Mouse (Mus musculus) forebrain, embryonic 14.5 days (tissue): ENCODE measurements around the gene Gm765. TPM values are rescaled to one million over a fixed set of nuclear protein-coding genes. Genes with fewer than 3 reads are reported as not detected.

Experiments
- ATAC-seq: fragments of 200-750 bp; cut with Nextera tagmentation; 2 replicates; pipeline ENCODE4 v1.8.0; 2017; ENCODE audit warnings: mild to moderate bottlenecking, moderate library complexity
- DNase-seq: peaks from one replicate; pipeline ENCODE4 v3.0.0-alpha.2; 2015; ENCODE audit warnings: low spot score
- H3K27ac ChIP-seq: fragments of 300-500 bp; sonication (generic); 2 replicates; pipeline ENCODE4 v1.5.1; 2014; ENCODE audit warnings: low read depth, mild to moderate bottlenecking, control low read depth, low read length, moderate library complexity
- H3K27me3 ChIP-seq: fragments of 300-500 bp; sonication (generic); replicated peaks from 2 replicates; pipeline ENCODE4 v1.6.1; 2014; ENCODE audit warnings: low read length, control low read depth, mixed read lengths; ENCODE audit not compliant: control insufficient read depth, insufficient read depth
- H3K36me3 ChIP-seq: fragments of 300-500 bp; sonication (generic); 2 replicates; pipeline ENCODE4 v1.6.1; 2014; ENCODE audit warnings: low read length, control low read depth; ENCODE audit not compliant: control insufficient read depth, insufficient read depth
- H3K4me1 ChIP-seq: fragments of 300-500 bp; sonication (generic); 2 replicates; pipeline ENCODE4 v1.6.1; 2014; ENCODE audit warnings: antibody characterized with exemption, low read length, control low read depth; ENCODE audit not compliant: control insufficient read depth, insufficient read depth
- H3K4me2 ChIP-seq: fragments of 300-500 bp; sonication (generic); 2 replicates; pipeline ENCODE4 v1.6.1; 2014; ENCODE audit warnings: mild to moderate bottlenecking, control low read depth, low read length
- H3K4me3 ChIP-seq: fragments of 300-500 bp; sonication (generic); 2 replicates; pipeline ENCODE4 v1.5.1; 2014; ENCODE audit warnings: low read depth, low read length, control low read depth
- H3K9ac ChIP-seq: fragments of 300-500 bp; sonication (generic); 2 replicates; pipeline ENCODE4 v1.6.1; 2014; ENCODE audit warnings: mild to moderate bottlenecking, low read length, control low read depth, moderate library complexity
- H3K9me3 ChIP-seq: fragments of 300-500 bp; sonication (generic); replicated peaks from 2 replicates; pipeline ENCODE4 v1.6.1; 2016; ENCODE audit warnings: low read length, control low read depth, mixed read lengths; ENCODE audit not compliant: control insufficient read depth
- WGBS: fragments of 180-500 bp; shearing (Covaris S2); extraction: QIAGEN DNeasy Blood & Tissue Kit; methylation state at CpG from one replicate; pipeline ENCODE4 v1.1.7; 2014; 5-methylcytosine and 5-hydroxymethylcytosine counted together
- polyA plus RNA-seq: library from polyadenylated mRNA; unstranded; fragments of >200 nt; fragmentation: Nextera tagmentation; extraction: Ambion mirVana; gene quantifications from 2 replicates; pipeline ENCODE4 v1.2.1, GENCODE M21; 2014

Gene Gm765
- polyA plus RNA-seq, 1 experiment from 2014 or later: not detected

DNA sequence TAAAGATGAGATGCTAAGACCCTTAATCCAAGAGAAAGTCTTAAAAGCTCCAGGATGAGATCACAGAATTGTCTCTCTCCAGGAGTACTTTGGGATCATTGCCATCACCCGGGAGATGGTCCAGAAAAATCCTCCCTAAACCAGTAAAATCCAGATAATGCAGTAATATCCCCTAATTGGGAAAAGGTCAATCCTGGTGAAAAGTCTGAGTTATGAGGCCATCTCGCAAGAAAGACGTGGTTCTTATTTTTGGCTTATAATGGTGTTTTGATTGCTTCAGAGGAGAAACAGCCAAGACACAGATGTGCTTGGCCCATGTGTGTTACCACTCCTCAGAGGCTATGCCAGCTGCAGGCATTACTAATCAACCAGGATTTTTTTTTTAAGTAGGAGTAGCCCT lies 34.9 kb downstream of the Gm765 start:
- 74% methylated on average over 3 of the region's 3 CpGs for WGBS
- no peak for ATAC-seq

DNA sequence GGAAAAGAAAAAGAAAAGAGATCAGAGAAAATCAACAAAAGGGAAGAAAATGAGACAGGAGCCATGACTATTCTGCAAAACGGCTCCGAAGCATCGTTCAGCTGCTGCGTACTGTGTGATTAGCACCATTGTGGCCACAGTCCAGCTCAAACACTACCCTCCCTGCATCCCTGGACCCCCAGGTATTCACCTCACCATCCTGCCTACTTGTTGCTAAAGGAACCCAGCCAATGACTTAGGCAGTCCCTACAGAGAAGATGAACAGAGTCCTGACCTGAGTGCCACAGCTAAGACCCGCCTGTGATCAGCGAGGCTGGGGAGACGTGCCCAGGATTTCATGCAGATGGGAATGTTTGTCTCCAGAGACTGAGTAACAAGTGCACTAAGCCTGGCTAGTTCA lies 35.4 kb downstream of the Gm765 start:
- DNase-seq (no peak), ATAC-seq (no peak)
- Histone ChIP-seq H3K9me3 (no peaks in the 10 kb centered on the region), H3K4me3 (no peak overlapping the region), H3K9ac (no peak overlapping the region), H3K27me3 (no peaks in the 10 kb centered on the region), H3K4me2 (no peak overlapping the region), H3K4me1 (no peaks in the 10 kb centered on the region), H3K36me3 (no peaks in the 10 kb centered on the region), H3K27ac (no peak overlapping the region)
- WGBS: 82% methylated on average over 7 of the region's 7 CpGs

More for the DNA sequence above, 34.9 kb downstream of the Gm765 start:
- DNase-seq: no peak
- no peaks in the 10 kb centered on the region for H3K27me3 ChIP-seq
- H3K9me3 ChIP-seq: no peaks in the 10 kb centered on the region
- H3K36me3 ChIP-seq: no peaks in the 10 kb centered on the region
- H3K4me2 ChIP-seq: no peak overlapping the region
- H3K9ac ChIP-seq: no peak overlapping the region
- no peaks in the 10 kb centered on the region for H3K4me1 ChIP-seq
- H3K27ac ChIP-seq: no peak overlapping the region
- H3K4me3 ChIP-seq: no peak overlapping the region

DNA sequence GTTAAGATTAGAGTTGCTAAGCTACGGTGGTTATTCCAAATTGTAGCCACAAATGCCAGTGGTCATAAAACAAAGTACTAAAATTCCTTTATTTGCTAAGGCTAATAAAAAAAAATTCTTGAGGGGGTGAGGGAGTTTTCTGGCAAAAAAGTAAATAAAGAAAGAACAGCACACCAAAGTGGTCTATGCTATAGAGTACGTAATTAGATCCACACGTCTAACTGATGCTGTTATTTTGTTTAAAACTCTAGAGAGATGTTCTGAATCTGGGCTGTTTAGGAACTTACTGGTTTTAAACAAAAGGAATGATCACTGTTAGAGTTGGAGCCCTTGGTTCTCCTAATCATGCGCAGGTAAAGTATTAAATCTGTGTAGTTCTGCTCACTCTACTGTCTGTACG lies 50.5 kb downstream of the Gm765 start:
- Histone ChIP-seq H3K4me1 (no peaks in the 10 kb centered on the region), H3K9ac (no peak overlapping the region), H3K9me3 (no peaks in the 10 kb centered on the region), H3K4me3 (no peak overlapping the region), H3K27me3 (no peaks in the 10 kb centered on the region), H3K4me2 (no peak overlapping the region), H3K36me3 (no peaks in the 10 kb centered on the region), H3K27ac (no peak overlapping the region)
- DNase-seq (no peak), ATAC-seq (no peak)
- WGBS: 90% methylated on average over 5 of the region's 5 CpGs

DNA sequence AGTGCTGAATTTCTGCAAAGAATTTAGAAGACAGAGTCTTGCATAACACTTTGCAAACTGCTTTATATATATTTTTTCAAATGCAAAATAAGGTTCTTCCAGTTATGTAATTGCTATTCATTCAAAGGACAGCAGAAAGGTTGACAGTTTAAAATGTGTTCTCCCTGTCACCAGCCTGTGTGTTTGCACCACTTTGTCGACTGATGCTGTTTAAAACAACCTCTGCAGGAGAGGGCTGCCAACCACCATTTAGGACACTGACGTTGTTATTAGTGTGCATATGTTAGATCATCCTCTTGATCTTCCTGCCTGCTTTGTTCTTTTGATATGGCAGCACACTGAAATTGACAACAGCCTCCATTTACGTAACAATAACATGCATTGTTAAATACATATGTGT lies 54.2 kb downstream of the Gm765 start:
- 35% methylated on average over 3 of the region's 3 CpGs for WGBS
- Histone ChIP-seq H3K36me3 (no peaks in the 10 kb centered on the region), H3K9me3 (no peaks in the 10 kb centered on the region), H3K27ac (no peak overlapping the region), H3K9ac (no peak overlapping the region), H3K27me3 (no peaks in the 10 kb centered on the region), H3K4me1 (no peaks in the 10 kb centered on the region), H3K4me3 (no peak overlapping the region), H3K4me2 (no peak overlapping the region)
- no peak for ATAC-seq
- peak; percentile 30 for DNase-seq

DNA sequence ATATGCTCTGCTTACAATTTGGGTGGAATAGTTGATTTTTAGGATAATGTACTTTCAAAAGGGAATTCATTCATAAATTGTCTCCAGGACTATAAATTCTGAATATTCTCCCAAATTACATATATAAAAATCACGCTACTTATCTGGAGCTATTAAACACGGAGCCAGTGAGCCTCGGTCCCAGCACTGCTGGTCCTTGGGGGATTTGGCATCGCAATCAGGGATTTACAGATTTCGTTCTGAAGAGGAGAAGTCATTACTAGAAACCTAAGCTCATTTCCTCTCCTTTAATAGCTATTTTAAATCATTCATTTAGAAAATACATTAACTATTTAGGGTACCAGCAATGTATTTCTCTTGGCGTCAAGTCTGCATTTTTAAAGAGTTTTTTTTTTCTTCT lies 55.0 kb downstream of the Gm765 start:
- no peak overlapping the region for H3K4me3 ChIP-seq
- no peaks in the 10 kb centered on the region for H3K36me3 ChIP-seq
- H3K4me2 ChIP-seq: no peak overlapping the region
- H3K27ac ChIP-seq: no peak overlapping the region
- no peaks in the 10 kb centered on the region for H3K9me3 ChIP-seq
- DNase-seq (peak; percentile 19), ATAC-seq (no peak)
- no peaks in the 10 kb centered on the region for H3K27me3 ChIP-seq
- 45% methylated on average over 6 of the region's 6 CpGs for WGBS
- no peaks in the 10 kb centered on the region for H3K4me1 ChIP-seq
- no peak overlapping the region for H3K9ac ChIP-seq

DNA sequence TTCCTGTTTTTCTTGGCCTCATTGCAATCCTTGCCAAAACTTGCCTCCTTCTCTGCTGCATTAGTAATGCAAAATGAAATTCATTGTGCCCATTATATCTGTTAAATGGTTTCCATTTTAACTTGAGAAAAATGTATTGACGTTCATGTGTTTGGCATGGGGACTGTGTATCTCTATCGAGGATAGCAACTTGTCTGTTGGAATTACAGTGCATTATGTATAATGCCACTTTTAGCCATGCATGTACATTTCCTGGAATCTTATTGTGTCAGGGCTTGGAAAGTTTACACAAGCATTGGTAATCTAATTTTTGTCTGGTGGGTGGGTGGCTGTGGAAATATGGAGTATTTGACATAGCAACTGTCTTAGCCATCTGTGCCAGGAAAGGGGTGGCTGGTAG lies 57.4 kb downstream of the Gm765 start:
- WGBS: 73% methylated on average over 2 of the region's 2 CpGs
- no peak for ATAC-seq

DNA sequence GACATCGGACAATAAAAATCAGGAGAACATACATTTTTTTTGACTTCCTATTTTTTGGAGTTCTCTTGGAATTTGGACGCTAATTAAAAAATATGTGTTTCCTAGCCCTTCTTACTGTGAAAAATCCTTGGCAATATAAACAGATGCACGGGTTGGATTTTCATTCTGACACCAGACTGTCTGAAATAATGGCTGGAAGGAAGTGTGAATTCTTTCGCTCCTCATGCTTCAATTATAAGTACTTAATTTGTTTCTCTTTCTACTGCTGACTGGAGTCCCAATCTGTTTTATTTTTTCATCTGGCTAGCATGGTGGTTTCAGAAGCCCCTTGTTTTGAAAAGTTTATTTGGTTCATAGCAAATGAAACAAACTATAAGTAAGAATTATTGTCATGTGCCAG lies 59.8 kb downstream of the Gm765 start:
- no peak for ATAC-seq
- no peaks in the 10 kb centered on the region for H3K27me3 ChIP-seq
- 69% methylated on average over 4 of the region's 4 CpGs for WGBS
- peak; percentile 62 for DNase-seq
- no peaks in the 10 kb centered on the region for H3K36me3 ChIP-seq
- H3K4me1 ChIP-seq: no peaks in the 10 kb centered on the region
- no peak overlapping the region for H3K4me2 ChIP-seq
- no peaks in the 10 kb centered on the region for H3K9me3 ChIP-seq
- H3K9ac ChIP-seq: no peak overlapping the region
- H3K27ac ChIP-seq: no peak overlapping the region
- H3K4me3 ChIP-seq: no peak overlapping the region

More for the DNA sequence above, 57.4 kb downstream of the Gm765 start:
- Histone ChIP-seq H3K9me3 (no peaks in the 10 kb centered on the region), H3K9ac (no peak overlapping the region), H3K27me3 (no peaks in the 10 kb centered on the region), H3K4me1 (no peaks in the 10 kb centered on the region), H3K4me3 (no peak overlapping the region), H3K27ac (no peak overlapping the region), H3K4me2 (no peak overlapping the region), H3K36me3 (no peaks in the 10 kb centered on the region)
- no peak for DNase-seq

DNA sequence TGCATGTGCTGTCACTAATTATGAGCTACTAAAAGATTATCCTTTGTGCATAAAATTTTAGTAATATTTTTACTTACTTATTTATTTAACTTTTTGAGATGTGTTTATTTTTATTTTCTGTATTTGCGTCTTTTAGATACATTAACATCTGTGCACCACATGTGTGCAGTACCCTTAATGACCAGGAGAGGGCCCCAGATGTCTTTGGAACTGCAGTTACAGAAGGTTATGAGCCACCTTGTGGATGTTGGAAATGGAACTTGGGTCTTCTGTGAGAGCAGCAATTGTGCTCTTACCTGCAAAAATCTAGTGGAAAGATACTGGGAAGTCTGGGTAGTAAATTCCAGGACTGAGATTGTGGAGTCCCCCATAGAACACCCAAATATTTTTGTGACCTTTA lies 71.0 kb downstream of the Gm765 start:
- Histone ChIP-seq H3K27me3 (no peaks in the 10 kb centered on the region), H3K9ac (no peak overlapping the region), H3K4me3 (no peak overlapping the region), H3K9me3 (no peaks in the 10 kb centered on the region), H3K4me2 (no peak overlapping the region), H3K4me1 (no peaks in the 10 kb centered on the region), H3K36me3 (no peaks in the 10 kb centered on the region), H3K27ac (no peak overlapping the region)
- ATAC-seq (no peak), DNase-seq (peak; percentile 28)
- 84% methylated on average over 1 of the region's 1 CpGs for WGBS

DNA sequence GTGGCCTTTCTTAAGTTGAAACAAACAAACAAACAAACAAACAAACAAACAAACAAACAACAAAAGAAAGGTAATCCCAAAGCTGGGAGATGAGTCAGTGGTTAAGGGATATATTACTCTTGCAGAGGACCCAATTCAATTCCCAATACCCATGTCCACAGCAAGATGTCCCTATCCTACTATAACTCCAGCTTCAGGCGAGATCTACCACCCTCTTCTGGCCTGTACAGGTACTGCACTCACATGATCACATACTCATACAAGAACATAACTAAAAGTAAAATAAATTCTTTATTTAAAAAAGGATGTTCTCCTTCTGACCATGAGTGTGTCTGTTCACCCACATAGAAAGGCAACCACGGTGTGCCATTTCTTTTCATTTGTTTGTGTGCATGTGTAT lies 79.6 kb downstream of the Gm765 start:
- Histone ChIP-seq H3K4me2 (no peak overlapping the region), H3K9ac (no peak overlapping the region), H3K9me3 (no peaks in the 10 kb centered on the region; the same call in 1 of the 2 replicates), H3K4me3 (no peak overlapping the region), H3K27me3 (no peaks in the 10 kb centered on the region), H3K27ac (no peak overlapping the region), H3K4me1 (no peaks in the 10 kb centered on the region), H3K36me3 (no peaks in the 10 kb centered on the region)
- ATAC-seq: no peak
- no peak for DNase-seq
- 60% methylated on average over 2 of the region's 2 CpGs for WGBS
